Mouse (Mus musculus) forebrain, embryonic 12.5 days (tissue): ENCODE results near the gene Nrbp1. TPM values are rescaled to one million over a fixed set of nuclear protein-coding genes. Genes with fewer than 3 reads are reported as not detected.
A peak's percentile ranks its signal among the peaks of the same experiment; 100 is the strongest.

Experiments
- ATAC-seq: fragments of 200-750 bp; cut with Nextera tagmentation; 2 replicates; pipeline ENCODE4 v1.8.0; 2017; ENCODE audit warnings: moderate TSS enrichment; ENCODE audit not compliant: low FRiP score
- H3K27ac ChIP-seq: fragments of 300-500 bp; sonication (generic); 2 replicates; pipeline ENCODE4 v1.5.1; 2016; ENCODE audit warnings: mild to moderate bottlenecking
- H3K27me3 ChIP-seq: fragments of 300-500 bp; sonication (generic); 2 replicates; pipeline ENCODE4 v1.6.1; 2016; ENCODE audit warnings: mild to moderate bottlenecking
- H3K36me3 ChIP-seq: fragments of 300-500 bp; sonication (generic); replicated peaks from 2 replicates; pipeline ENCODE4 v1.6.1; 2016; ENCODE audit warnings: mild to moderate bottlenecking
- H3K4me1 ChIP-seq: fragments of 300-500 bp; sonication (generic); 2 replicates; pipeline ENCODE4 v1.6.1; 2016
- H3K4me2 ChIP-seq: fragments of 300-500 bp; sonication (generic); 2 replicates; pipeline ENCODE4 v1.6.1; 2016; ENCODE audit warnings: mild to moderate bottlenecking, moderate library complexity
- H3K4me3 ChIP-seq: fragments of 300-500 bp; sonication (generic); replicated peaks from 2 replicates; pipeline ENCODE4 v1.5.1; 2016; ENCODE audit warnings: mild to moderate bottlenecking
- H3K9ac ChIP-seq: fragments of 300-500 bp; sonication (generic); 2 replicates; pipeline ENCODE4 v1.6.1; 2016; ENCODE audit warnings: mild to moderate bottlenecking
- H3K9me3 ChIP-seq: fragments of 300-500 bp; sonication (generic); 2 replicates; pipeline ENCODE4 v1.6.1; 2016
- WGBS: fragments of 180-500 bp; shearing (Covaris S2); methylation state at CpG from one replicate; pipeline ENCODE4 v1.1.7; 2016; 5-methylcytosine and 5-hydroxymethylcytosine counted together
- polyA plus RNA-seq: library from polyadenylated mRNA; unstranded; fragments of >200 nt; fragmentation: Nextera tagmentation; extraction: Ambion mirVana; gene quantifications from 2 replicates; pipeline ENCODE4 v1.2.1, GENCODE M21; 2016

Nrbp1 gene
- polyA plus RNA-seq, 1 experiment from 2014 or later = 137 TPM

DNA sequence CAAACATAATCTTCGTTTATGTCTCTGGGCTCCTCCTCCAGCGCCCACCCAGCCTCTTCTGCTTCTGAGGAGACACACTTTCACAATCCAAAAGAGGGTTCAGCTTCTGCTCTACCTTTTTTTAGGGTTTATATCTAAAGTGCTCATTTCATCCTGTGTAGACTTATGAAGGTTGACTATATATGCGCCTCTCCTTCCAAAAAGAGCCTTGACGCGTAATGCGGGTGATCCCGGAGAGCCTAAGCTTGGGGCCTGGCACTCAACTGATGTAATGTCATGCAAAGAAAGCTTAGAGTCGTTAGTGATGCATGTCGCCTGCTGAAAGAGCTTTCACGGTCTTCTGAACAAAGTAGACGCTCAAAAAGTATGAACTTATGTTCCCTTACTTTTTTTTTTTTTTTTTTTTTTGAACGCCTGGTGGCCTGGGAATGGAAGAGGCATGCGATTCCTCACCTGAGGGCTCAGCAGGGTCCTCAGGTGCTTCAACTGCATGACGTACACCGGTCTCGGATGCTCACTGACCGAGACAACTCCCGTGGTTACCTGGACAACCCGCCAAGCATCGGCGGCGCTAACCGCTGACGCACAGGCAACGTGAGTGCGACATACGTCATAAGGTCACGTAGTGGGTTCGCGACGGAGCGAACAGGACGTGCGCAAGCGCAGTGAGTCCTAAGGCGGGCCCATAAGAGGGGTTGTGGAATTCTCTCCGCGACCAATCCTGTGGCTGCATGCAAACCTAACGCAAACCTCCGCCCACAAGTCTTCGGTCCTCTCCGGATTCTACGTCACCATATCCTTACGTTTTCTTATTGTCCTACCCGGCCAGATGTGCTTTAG is 50.1 kb downstream of the Nrbp1 start, which contains the start of gene Ift172:
Gene Ift172 (minus strand): TSS at position 596 of the 840 bp plus-strand sequence.
- Histone ChIP-seq H3K4me1 (peaks cover 34% of the 10 kb centered on the region), H3K9ac (peak within 1 kb of the TSS; percentile 55), H3K9me3 (no peaks in the 10 kb centered on the region), H3K4me3 (peak within 1 kb of the TSS; percentile 45), H3K36me3 (peaks cover 22% of the 10 kb centered on the region), H3K27me3 (no peaks in the 10 kb centered on the region), H3K27ac (peak within 1 kb of the TSS; percentile 80), H3K4me2 (peak within 1 kb of the TSS; percentile 65)
- peak; percentile 91 for ATAC-seq
- 3% methylated on average over 45 of the region's 45 CpGs for WGBS

DNA sequence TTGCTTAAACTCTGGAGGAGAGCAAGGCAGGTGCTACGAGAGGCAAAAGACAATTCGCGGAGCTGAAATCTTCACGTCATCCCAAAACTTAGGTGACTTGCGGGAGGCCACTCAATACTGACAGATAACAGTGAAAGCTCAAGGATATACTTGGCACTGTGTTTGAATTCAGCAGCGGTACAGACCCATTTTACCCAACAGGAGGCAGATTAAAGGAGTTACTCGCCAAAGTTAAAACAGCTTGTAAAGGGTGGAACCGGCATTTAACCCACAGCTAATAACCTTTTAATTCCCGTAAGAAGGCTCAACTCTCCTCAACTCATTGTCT is 50.7 kb downstream of the Nrbp1 start:
- H3K4me3 ChIP-seq = peak overlapping the region; percentile 45
- H3K27ac ChIP-seq = peak overlapping the region; percentile 80
- ATAC-seq = no peak
- H3K4me1 ChIP-seq = peaks cover 34% of the 10 kb centered on the region
- no peaks in the 10 kb centered on the region for H3K9me3 ChIP-seq
- H3K4me2 ChIP-seq = peak overlapping the region; percentile 65
- H3K36me3 ChIP-seq = peaks cover 16% of the 10 kb centered on the region
- H3K27me3 ChIP-seq = no peaks in the 10 kb centered on the region
- H3K9ac ChIP-seq = peak overlapping the region; percentile 55
- WGBS = 6% methylated on average over 9 of the region's 9 CpGs

DNA sequence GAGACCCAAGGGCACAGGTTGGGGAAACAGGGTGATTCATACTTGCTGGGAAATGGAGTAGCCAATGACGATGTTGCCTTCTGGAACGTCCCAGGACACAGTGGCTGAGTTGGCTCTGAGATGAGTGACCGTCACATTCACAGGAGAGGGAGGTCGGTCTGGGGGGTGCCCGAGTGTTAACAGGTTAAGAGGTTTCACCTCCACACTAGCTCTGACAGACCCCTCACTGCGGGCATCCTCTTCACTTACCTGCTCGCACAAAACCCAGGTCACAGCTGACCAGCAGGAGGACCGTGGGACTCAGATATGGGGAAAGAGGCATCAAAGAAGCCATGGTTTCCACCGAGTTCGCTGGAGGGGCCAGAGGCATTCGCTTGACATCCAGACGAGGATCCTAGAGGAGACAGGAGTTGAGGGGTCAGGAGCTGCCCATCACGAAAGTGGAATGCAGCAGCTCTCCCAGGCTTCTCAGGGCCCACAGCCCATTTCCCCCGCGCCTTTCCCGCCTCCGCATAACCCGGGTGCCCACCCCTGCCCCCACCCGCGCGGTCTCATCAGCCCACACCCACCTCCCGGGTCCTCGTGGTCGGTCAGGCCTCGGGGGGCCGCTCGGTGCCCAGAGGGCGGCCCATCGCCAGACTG is 54.4 kb downstream of the Nrbp1 start:
- 5% methylated on average over 29 of the region's 29 CpGs for WGBS
- peaks cover 31% of the 10 kb centered on the region for H3K4me1 ChIP-seq

DNA sequence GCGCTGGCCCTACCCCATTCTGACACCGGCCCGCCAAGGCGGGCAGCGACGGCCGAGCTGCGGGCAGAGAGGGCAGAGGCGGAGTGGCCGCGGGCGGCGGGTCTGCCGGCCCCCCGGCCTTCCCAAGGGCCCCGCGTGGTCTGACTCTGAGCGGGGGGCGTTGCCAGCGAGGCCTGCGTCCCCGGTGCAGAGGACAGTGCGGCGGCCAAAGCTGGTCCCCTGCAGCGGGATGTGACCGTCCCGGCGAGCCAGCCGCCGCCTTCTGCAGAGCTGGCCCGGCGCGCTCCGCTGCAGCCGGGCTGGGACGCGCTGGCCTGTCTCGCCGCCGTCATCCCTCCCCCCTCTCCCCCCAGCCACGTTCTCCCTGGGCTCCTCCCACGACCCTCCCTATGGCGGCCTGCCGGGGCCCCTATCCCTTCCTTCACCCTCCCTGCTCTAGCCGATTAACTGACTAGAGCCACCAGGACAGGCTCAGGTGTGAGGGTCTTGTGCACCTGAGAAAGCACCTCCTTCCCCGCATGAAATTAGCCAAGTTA is 55.0 kb downstream of the Nrbp1 start, which contains the start of gene Fndc4:
Gene Fndc4 (minus strand): TSS at position 475 of the 536 bp plus-strand sequence.
- Histone ChIP-seq H3K27ac (peak within 1 kb of the TSS; percentile 77), H3K4me3 (peak within 1 kb of the TSS; percentile 92), H3K9ac (peak within 1 kb of the TSS; percentile 99), H3K27me3 (no peaks in the 10 kb centered on the region; the same call in 1 of the 2 replicates), H3K4me2 (peak within 1 kb of the TSS; percentile 97), H3K9me3 (no peaks in the 10 kb centered on the region), H3K36me3 (peaks cover 11% of the 10 kb centered on the region), H3K4me1 (peaks cover 26% of the 10 kb centered on the region)
- peak; percentile 85 for ATAC-seq
- under 1% methylated on average over 39 of the region's 46 CpGs for WGBS

More for the DNA sequence above, 54.4 kb downstream of the Nrbp1 start:
- H3K36me3 ChIP-seq = peaks cover 11% of the 10 kb centered on the region
- H3K27me3 ChIP-seq = no peaks in the 10 kb centered on the region; the same call in 1 of the 2 replicates
- no peak; the same call in 1 of the 2 replicates for ATAC-seq
- H3K27ac ChIP-seq = peak overlapping the region; percentile 77
- H3K4me2 ChIP-seq = peak overlapping the region; percentile 97
- peak overlapping the region; percentile 92 for H3K4me3 ChIP-seq
- peak overlapping the region; percentile 99 for H3K9ac ChIP-seq
- H3K9me3 ChIP-seq = no peaks in the 10 kb centered on the region

DNA sequence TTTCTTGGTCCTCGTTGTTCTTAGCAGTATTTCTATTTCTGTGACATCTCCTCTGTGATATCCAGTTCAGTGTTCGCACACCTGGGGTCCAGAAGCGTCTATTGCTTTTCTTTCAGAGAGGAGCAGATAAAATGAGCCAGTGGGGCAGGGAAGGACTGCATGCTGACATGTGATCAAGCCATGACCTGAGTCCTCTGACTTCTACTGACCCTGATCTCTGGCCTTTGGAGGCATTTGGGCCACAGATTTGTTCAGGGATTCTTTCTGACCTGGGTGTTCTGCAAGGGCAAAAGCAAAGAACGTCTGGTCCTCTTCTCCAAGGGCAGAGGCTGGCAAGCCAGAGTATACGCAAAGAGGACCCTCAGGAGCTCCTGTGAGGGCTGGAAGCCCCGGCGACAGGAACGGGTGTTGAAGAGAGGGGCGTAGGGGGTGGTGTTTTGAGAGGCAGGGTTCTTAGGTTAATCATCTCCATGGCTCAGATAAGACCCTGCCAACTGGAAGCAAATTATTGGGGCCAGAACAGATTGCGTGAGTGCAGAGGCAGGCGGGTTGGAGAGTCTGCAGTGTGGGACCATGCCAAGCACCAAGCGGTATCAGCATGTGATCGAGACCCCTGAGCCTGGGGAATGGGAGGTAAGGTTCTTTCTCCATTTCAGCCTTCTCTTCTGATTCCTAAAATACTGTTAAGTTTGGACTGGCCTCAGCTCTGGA is 56.5 kb downstream of the Nrbp1 start, which contains the start of gene Gckr:
Gene Gckr (plus strand): TSS at position 397 of the 711 bp plus-strand sequence.
- H3K36me3 ChIP-seq = peaks cover 11% of the 10 kb centered on the region
- peaks cover 19% of the 10 kb centered on the region for H3K4me1 ChIP-seq
- ATAC-seq = no peak
- no peak within 1 kb of the TSS for H3K27ac ChIP-seq
- H3K27me3 ChIP-seq = no peaks in the 10 kb centered on the region; the same call in 1 of the 2 replicates
- 84% methylated on average over 13 of the region's 13 CpGs for WGBS
- no peaks in the 10 kb centered on the region for H3K9me3 ChIP-seq
- H3K4me3 ChIP-seq = no peak within 1 kb of the TSS
- peak within 1 kb of the TSS; percentile 97 for H3K4me2 ChIP-seq
- peak within 1 kb of the TSS; percentile 99 for H3K9ac ChIP-seq

DNA sequence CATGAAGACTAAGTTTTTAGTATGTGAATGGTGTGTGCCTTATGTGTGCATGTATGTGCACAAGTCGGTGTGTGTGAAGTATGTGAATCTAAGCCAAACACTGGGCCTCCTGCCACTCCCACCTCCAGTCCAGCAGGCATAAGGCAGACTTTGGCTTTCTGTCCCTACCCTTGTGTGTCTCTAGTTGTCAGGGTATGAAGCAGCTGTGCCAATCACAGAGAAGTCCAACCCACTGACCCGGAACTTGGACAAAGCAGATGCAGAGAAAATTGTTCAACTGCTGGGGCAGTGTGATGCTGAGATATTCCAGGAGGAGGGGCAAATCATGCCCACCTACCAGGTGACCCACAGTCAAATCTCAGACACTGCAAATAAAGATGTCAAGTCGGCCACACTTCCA is 57.3 kb downstream of the Nrbp1 start:
- peaks cover 7% of the 10 kb centered on the region for H3K36me3 ChIP-seq
- no peak overlapping the region for H3K4me3 ChIP-seq
- H3K9me3 ChIP-seq = no peaks in the 10 kb centered on the region
- no peak overlapping the region for H3K4me2 ChIP-seq
- no peak for ATAC-seq
- no peak overlapping the region for H3K27ac ChIP-seq
- no peaks in the 10 kb centered on the region; the same call in 1 of the 2 replicates for H3K27me3 ChIP-seq
- H3K4me1 ChIP-seq = peaks cover 19% of the 10 kb centered on the region
- no peak overlapping the region for H3K9ac ChIP-seq
- WGBS = 89% methylated on average over 3 of the region's 3 CpGs

DNA sequence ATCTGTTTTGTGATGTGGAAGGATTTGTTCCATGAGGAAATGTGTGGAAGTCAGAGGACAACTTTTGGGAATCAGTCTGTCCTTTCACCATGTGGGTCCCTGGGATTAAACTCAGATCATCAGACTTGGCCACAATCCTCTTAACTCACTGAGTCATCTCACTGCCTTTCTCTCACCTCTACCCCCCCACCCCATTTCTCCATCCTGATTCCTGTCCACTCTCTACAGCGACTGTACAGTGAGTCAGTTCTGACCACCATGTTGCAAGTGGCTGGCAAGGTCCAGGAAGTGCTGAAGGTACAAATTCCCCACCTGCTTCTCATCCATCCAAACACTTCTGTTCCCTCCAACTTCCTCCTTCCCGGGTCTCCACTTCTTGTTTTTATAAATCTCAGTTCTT is 57.8 kb downstream of the Nrbp1 start:
- no peaks in the 10 kb centered on the region; the same call in 1 of the 2 replicates for H3K27me3 ChIP-seq
- WGBS = 79% methylated on average over 2 of the region's 2 CpGs
- peaks cover 2% of the 10 kb centered on the region; the same call in 1 of the 2 replicates for H3K36me3 ChIP-seq
- ATAC-seq = no peak
- peaks cover 19% of the 10 kb centered on the region for H3K4me1 ChIP-seq
- no peak overlapping the region for H3K4me2 ChIP-seq
- no peak overlapping the region for H3K27ac ChIP-seq
- no peaks in the 10 kb centered on the region for H3K9me3 ChIP-seq
- H3K4me3 ChIP-seq = no peak overlapping the region
- H3K9ac ChIP-seq = no peak overlapping the region

Other genes with a start within 250 kb of the Nrbp1 start
- gene Atraid, start 192.6 kb upstream of the Nrbp1 start, polyA plus RNA-seq = 96.6 and 100 TPM in 2 replicates
- gene Slc5a6, start 191.9 kb upstream of the Nrbp1 start, polyA plus RNA-seq = 11.1 and 12.1 TPM in 2 replicates
- gene Cad, start 186.1 kb upstream of the Nrbp1 start, polyA plus RNA-seq = 45.4 and 54.1 TPM in 2 replicates
- gene Dnajc5g, start 134.6 kb upstream of the Nrbp1 start, polyA plus RNA-seq = not detected in 2 replicates
- 2.3 and 2.9 TPM in 2 replicates for gene Slc30a3, start 132.6 kb upstream of the Nrbp1 start, polyA plus RNA-seq
- gene Trim54, start 124.2 kb upstream of the Nrbp1 start, polyA plus RNA-seq = not detected in 2 replicates
- not detected in 2 replicates for gene Ucn, start 102.0 kb upstream of the Nrbp1 start, polyA plus RNA-seq
- gene Mpv17, start 86.6 kb upstream of the Nrbp1 start, polyA plus RNA-seq = 47.0 and 47.2 TPM in 2 replicates
- gene Gm29609, start 61.0 kb upstream of the Nrbp1 start, polyA plus RNA-seq = 1.7 and 2.1 TPM in 2 replicates
- gene Gtf3c2, start 60.7 kb upstream of the Nrbp1 start, polyA plus RNA-seq = 102 and 110 TPM in 2 replicates
- gene Snx17, start 47.6 kb upstream of the Nrbp1 start, polyA plus RNA-seq = 138 and 141 TPM in 2 replicates
- 65.0 and 72.0 TPM in 2 replicates for gene Eif2b4, start 47.4 kb upstream of the Nrbp1 start, polyA plus RNA-seq
- gene Zfp513, start 38.6 kb upstream of the Nrbp1 start, polyA plus RNA-seq = 14.3 and 17.7 TPM in 2 replicates
- 169 TPM in 2 replicates for gene Ppm1g, start 20.2 kb upstream of the Nrbp1 start, polyA plus RNA-seq
- gene Gm9970, start 368 bp downstream of the Nrbp1 start, polyA plus RNA-seq = 0.54 and 0.89 TPM in 2 replicates
- 4.7 and 6.7 TPM in 2 replicates for gene Krtcap3, start 10.8 kb downstream of the Nrbp1 start, polyA plus RNA-seq
- gene Ift172, start 50.3 kb downstream of the Nrbp1 start, polyA plus RNA-seq = 46.1 and 47.8 TPM in 2 replicates
- 62.2 and 66.3 TPM in 2 replicates for gene Fndc4, start 55.2 kb downstream of the Nrbp1 start, polyA plus RNA-seq
- 0.24 TPM in 1 of 2 replicates, not detected in the other for gene Gckr, start 56.6 kb downstream of the Nrbp1 start, polyA plus RNA-seq
- gene Zfp512, start 211.6 kb downstream of the Nrbp1 start, polyA plus RNA-seq = 93.9 and 100 TPM in 2 replicates
- not detected in 2 replicates for gene 4930548H24Rik, start 244.9 kb downstream of the Nrbp1 start, polyA plus RNA-seq